Mouse (Mus musculus): ENCODE results near the gene Dnm2.

DNA sequence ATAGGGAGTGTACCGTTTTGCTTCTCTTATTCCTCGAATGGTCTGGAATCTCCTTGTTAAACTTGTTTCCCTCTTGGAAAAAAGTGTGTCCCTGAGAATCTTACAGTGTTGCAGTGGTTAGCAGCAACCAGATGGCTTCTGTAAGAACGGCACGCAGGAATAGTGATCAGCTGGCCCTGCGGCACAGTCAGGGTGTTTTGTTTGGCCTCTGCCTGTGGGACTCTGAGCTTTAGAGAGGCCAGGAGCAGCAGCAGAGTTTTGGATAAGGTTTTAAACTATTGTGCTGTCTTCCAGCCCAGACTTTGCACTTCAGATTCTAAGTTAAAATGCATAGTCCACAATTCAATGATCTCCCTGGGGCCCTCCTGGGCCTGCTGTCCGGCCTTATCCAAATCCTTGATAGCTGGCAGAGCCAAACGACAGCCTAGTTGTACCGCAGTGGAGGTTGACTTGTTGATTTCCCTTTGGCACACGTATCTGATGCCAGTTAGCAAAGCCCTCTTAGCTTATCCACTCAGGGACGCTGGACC, 32.0 kb upstream of the Dnm2 start:
- TF ChIP-seq CTCF (IDR thresholded peaks at IDR 0.05; ENCODE audit: insufficient read depth, low read length) (no peak), POLR2A (IDR thresholded peaks at IDR 0.05; ENCODE audit: borderline replicate concordance, extremely low read depth, low read depth, low read length) (no peak)

Measured in lung, adult 2 months (tissue).